Mouse (Mus musculus): Measurements from ENCODE around the gene Vezt.

Vezt gene

DNA sequence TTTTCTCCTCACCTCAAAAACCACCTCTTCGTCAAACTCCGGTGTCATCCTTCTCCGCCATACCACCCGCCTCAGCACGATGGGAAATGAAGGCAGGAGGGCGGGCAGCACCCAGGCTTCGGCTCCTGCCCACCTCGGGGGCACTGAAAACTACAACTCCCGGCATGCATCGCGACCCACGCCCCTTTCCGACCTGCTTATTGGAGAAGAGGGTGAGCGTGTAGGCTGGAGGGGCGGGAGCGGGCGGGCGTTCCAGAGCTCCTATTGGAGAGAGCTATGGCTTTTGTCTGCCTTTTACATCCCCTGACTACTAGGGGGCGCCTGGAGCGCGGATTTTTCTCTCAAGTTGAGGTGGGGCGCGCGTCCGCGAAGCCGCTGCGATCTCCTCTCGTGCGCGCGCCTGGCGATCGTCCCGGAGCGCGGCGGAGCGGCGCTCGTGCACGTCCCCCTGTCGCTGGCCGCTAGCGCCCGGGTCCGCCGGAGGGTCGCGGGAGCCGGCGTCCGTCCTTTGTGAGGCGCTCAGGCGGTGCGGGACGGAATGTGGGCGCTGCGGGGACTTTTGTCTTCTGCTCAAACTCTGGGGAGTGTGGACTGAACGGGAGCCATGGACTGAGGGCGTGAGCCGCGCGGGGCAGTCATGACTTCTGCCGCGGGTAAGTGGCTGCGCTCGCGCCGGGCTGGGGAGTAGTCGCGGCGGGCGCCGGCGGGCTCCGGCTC, at the start of gene Vezt, which contains the start of gene Fgd6:
Gene Vezt, minus strand, starts transcription at position 160 of the 717 bp plus-strand sequence.
Gene Fgd6, plus strand, starts transcription at position 344 of the 717 bp plus-strand sequence.
- peak; percentile 97 to 98 for DNase-seq (ENCODE audit: low spot score in 2 of 2)

DNA sequence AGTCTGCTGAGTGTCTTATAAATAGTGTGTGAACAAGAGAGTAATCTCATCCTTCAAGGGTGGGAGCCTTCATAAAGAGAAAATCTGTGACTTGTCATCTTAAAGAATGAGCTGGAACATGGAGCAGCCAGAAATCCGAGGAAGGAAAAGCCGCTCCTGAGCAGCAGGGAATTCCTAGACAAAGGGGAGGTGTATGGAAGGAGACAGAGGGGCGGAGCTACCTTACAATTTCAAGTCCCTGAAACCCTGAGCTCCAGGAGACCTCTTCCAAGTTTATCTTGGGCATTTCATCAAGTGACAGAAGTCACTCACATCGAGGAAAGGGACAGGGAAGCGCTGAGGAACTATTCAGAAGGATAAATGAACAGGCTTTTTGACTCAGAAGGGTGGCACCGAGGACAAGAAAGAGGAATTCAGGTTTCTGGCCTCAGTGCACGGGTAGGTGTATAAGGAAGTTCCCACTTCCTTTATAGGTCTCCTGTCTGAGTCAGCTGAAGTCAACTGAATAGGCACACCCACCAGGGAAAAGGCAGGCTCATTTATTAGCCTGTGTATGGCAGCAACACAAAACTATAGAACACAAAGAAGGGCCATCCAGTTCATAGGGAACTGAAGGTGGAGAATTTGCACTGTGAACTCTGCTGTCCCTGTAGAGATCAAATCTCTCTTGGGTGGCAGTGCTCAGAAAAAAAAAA, 46.6 kb upstream of the Vezt start:
- DNase-seq (ENCODE audit: low spot score in 2 of 2), result no peak

DNA sequence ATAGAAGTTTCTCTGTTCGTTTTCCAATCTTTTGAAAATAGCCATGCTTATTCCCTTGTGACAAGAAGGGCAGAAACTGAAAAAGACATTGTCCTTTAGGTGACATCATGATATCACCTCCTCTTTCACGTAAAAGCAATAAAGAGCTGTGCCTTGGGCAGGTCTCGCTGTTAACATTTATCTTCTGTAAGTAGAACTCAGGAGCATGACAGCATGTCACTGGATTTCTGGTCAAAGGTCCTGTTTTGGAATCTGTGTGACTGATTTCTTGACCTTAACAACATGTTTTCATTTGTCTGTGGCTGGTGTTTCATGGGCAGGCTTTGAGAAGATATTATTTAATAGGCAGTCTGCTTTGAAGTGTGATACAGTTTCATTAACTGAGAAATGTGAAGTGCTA, 45.1 kb upstream of the Vezt start:
- DNase-seq (ENCODE audit: low spot score in 2 of 2), result no peak

DNA sequence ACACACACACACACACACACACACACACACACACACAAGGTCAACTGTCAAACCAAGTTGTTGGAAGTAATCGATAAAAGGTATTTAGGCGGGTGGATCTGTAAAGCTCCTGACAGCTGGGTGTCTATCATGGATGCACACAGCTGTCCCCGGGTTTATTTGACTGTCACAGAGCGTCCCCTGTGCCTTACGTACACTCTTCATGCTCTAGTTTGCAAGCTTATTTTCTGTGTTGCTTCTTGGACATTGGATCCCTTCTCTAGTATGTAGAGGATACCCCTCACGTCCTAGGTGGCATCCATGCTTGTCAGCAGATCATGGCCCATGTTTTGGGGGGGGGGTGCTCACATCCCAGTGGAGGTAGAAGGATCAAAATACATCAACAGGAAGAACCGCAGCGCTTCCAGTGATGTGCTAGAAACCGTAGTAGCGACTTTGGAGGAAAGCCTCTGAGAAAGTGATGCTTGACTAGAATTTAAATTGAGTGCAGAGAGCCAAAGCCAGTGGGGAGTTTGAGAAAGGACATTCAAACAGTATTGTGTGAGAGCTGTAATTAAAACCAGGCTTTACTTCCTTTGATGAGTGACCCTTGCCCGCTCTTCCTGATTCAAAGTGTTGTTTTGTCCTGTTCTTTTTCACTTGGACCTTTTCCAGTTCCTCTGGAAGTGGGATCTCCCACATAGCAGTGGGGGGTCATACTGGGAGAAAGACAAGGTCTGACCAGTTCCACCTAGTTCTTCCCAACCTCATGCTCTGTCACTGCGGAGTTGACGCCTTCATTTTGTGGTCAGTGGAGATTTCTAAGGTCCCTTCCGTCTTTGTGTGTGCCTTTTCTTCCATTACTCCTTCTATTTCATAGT, 41.6 kb upstream of the Vezt start:
- DNase-seq (ENCODE audit: low spot score in 2 of 2), result no peak

DNA sequence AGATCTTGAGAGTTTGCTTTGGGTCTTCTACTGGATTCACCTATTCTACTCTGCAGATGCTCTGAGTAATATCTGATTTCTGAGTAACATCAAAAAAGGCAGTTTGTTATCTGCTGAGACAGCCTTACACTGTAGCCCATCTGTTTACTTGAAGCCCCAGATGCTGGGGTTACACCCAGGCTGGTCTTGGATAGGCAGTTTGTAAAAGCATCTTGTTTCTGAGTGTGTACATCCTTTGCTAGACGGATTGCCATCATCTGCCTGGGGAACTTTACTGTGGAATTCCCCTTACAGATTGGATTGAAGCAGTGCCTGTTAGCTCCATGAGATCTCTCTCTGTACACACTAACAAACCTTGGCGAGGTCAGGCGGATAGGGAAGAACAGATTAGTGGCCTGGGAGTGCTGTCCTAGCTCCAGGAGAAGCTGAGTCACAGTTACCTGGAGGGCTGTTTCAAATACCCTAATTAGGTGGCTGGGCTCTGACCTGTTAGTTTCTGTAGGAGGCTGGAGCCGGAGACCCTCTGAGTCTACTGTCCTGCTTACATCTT, 37.4 kb upstream of the Vezt start:
- DNase-seq (ENCODE audit: low spot score in 2 of 2), result no peak

DNA sequence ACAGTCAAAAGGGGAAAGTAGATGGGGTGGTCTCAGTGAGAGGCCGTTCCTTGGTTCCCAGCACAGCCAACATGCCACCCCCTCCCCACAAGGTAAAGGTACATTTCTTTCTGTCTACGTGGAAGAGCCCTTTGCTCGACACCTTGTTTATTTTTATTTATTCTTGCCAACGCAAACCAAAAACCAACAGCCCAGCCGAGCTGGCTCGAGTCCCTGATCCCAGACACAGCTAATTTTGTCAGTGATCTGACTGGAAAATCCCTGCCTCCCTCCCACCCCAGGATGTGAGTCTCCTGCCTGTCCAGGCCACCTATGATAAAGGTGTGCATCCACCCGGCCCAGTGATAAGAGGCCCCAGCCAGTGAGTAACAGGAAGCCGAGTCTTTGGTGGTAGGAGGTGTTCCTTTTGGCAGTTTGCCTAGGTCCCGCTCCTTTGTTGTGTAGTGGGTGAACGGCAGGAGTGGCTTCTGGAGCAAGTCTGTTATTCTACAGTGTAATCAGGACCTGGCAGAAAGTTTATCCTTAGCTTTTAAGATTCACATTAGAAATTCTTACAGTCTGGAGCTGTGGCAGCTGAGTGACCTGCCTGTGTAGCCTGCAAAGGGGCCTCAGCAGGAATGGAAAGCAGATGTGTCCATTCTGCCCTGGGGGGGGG, 36.8 kb upstream of the Vezt start:
- peak in 1 of 2 experiments; percentile 16 for DNase-seq (ENCODE audit: low spot score in 2 of 2)

DNA sequence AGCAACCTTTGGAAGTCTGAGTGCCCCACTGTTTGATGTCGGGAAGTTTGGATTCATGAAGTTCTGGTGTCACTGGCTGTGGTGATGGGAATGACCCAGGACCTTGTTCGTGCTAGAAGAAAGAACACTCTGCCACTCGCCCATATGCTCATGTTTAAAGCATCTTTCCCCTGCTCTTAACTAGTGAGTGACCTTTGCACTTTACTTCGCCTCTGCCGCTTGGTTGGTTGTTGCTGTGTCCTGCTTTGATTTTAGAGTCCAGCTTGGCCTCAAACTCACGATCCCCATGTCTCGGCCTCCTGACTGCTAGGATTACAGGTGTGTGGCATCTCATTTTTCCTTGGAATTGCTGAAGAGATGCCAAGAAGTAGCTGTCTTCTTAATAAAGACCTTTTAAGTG, 36.0 kb upstream of the Vezt start:
- no peak for DNase-seq (ENCODE audit: low spot score in 2 of 2)

DNA sequence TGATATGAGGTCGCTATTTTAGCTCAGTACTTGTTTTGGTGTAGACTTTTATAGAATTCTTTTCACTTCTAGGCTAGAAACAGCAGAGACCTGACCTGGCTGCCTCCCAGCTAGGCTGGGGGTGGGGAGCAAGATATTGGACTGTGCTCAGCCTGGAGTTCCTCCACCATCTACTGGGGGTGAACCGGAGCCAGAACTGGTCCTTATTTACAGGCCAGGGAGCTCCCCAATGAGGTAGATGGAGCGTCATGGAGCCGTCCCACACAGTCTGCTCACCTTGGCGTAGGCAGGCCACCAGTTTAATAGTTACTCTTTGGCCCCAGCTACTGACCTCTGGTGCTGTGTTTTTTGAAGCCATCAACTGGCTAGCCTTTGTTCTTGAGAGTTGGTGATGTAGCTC, 33.1 kb upstream of the Vezt start:
- DNase-seq (ENCODE audit: low spot score in 2 of 2), result peak in 1 of 2 experiments; percentile 27

DNA sequence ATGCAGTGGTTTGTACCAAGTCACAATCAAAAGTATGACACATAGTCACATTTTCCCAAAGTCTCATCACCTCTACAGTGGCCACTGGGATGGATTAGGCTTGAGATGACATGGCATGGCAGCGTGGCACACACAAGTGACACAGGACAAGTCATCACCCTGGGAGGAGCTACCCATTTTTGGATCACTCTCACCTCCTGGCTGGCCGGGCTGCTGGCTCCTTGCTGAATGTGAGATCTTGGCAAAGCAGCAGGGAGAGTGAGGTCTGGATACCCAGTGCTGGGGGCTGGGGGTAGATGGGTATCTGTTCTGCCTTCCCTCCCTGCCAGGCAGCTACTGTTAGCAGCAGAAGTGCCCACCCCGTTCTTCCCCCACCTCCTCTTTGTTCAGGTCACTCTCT, 31.3 kb upstream of the Vezt start:
- no peak for DNase-seq (ENCODE audit: low spot score in 2 of 2)

DNA sequence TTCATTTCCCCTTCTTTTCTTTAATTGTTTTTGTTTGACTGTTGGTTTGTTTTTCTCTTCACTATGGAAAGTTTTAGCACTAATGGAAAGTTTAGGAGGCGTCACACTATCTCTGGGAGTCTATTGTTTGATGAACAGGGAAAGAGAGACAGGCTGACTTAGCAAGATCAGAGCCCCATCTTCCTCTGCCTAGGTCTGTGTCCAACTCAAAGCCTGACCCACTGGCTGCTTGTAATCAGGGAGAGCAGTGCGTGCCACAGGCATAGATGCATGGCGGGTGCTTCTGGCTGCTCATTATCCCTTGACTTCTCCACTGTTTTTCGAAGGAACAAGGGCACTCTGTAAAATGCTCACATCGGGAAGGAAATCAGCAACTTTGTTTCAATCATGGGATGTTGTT, 26.7 kb upstream of the Vezt start:
- no peak for DNase-seq (ENCODE audit: low spot score in 2 of 2)

DNA sequence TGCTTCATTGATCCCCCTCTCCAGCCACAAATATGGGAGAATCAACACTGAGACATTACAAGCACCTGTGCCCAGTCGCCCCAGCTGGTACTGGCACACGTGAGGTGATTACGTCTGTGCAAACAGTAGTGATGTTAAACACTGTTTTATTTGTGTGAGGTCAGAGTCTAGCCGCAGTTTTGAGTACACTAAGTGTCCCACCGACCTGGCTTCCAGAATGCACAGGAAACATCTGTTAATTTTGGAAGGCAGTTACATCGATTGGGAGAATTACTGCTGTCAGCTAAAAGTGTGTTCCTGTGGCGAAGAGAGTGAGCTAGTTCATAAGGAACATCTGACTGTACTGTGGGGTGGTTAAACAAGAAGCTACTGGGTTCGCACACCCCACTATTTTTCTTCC, 24.6 kb upstream of the Vezt start:
- DNase-seq (ENCODE audit: low spot score in 2 of 2), result no peak

DNA sequence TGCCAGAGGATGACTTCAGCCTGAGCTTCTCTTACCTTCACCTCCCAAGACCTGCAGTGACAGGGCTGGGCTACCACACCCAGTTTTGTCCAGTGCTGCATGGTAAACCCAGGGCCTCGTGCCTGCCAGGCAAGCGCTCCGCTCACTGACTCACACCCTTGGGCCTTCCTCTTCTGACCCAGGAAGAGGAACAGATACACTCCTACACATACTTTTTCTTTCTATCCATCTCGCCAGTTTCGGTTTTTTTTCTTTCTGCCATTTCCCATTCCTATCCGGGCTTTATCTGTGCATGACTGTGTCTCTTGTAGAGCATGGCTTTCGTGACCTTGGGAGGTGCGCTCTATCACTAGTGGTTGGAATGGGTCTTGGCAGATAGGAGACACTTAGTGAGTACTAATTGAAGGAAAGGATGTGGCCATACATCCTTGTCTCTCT, 24.0 kb upstream of the Vezt start:
- no peak for DNase-seq (ENCODE audit: low spot score in 2 of 2)

DNA sequence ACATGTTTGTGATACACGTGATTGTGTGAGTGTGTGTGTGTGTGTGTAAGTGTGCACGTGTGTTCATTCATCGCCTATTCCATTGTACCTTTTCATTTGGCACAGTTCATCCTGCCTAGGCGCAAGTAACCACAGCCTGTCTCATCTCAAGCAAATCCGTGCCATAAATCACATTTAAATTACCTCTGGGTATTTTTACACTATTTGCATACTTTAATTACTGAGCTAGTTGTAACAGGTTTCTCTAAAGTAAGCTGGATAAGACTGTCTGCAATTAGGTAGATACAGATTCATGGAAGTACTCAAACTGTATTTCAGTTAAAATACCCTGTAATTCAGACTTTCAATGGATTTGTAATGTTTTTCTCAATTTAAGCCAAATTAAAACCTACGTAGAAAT, 20.9 kb upstream of the Vezt start:
- DNase-seq (ENCODE audit: low spot score in 2 of 2), result no peak

DNA sequence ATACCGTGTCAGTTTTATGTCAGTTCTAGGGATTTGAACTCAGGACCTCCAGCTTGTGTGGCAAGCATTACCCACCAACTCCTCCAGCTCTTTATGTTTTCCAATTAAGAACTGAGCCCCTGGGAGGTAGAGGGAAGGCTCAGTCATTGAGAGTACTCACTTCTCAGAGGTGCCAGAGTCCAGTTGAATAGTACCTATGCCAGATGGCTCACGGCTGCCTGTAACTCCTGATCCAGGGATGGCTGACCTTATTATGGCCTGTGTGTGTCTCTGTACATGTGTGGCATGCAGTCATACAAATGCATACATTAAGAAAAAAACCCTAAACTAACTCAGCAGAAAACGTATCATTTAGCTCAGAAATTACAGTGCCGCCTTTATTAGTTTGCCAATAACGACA, 15.1 kb upstream of the Vezt start:
- DNase-seq (ENCODE audit: low spot score in 2 of 2), result no peak

DNA sequence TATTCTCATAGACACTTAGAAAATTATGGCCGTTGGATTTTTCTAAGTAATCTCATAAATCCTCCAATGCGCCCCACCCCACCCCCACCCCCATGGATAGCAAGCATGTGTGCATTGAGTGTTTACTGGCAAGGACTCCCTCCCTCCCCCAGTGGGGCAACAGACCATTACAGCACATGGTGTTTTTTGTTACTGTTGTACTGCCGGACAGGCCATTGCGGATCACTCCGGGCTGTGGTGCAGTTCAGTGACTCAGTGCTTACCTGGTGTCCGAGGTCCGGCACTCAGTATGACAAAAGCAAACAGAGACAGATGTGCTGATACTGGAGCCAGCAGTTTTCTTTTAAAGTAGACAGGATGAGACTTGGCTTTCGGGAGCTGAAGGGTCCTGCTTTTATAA, 13.5 kb upstream of the Vezt start:
- DNase-seq (ENCODE audit: low spot score in 2 of 2), result no peak

DNA sequence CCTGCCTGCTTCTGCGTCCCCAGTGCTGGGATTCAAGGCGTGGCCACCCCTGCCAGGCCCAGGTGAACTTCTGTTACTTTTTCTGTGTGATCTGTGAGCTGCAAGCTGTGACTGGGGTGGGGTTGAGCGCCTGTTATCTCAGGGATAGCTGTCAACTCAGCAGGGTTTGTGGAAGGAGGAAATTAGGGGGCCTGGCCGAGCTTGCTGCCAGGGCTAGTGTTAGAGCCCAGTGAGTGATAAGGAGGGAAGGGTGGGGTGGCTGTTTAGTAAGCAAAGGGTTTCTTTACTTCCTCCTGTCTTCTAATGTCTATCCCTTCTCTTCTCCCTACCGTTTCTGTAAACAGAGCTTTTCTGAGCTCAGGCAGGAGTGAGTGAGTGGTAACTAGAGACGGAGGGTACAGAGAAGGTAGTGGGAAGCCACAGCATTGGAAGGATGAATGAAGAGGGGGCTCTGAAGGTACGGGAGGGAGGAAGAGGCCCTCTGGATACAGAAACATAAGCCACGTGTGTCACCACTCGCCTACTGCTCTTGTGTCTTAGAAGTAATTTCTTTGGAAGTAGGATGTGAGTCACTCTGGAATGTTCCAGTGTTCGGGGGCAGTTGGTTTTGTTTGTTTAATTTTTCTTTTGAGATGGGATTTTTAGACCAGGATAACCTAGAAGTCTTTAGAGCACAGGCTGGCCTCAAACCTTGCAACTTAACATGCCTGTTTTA, 12.4 kb upstream of the Vezt start:
- DNase-seq (ENCODE audit: low spot score in 2 of 2), result no peak

DNA sequence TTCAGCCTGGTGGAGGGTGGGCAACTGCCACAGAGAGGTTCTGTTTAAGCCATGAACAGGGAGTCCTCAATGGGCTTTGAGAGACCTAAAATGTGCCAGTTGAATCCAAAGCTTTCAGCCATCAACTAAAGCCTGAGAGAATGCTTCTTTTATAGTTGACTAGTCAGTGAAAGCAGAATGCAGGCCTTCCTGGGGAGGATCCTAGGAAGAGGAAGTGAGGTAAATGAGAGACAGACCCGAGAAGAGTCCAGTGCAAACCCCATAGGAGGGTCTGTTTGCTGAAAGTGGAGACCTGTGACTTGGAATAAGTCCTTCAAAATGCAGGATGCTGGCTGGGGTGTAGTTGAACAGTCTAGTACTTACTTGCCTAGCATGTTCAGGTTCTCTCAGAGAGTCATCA, 11.4 kb upstream of the Vezt start:
- no peak for DNase-seq (ENCODE audit: low spot score in 2 of 2)

DNA sequence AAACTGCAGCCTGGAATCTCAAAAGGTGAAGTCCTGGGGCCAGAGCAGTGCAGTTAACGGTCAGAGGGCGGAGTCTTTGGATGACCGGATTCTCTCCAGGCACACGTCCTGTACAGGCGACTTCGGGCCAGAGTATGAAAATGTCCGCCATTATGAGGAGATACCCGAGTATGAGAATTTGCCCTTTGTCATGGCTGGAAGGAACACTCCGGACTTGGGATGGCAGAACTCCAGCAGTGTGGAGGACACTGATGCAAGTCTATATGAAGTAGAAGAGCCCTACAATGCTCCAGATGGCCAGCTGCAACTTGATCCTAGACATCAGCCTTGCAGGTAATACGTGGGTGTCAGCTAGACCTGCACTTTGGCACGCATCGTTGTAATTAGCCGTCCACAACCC, 9.7 kb upstream of the Vezt start:
- DNase-seq (ENCODE audit: low spot score in 2 of 2), result no peak

DNA sequence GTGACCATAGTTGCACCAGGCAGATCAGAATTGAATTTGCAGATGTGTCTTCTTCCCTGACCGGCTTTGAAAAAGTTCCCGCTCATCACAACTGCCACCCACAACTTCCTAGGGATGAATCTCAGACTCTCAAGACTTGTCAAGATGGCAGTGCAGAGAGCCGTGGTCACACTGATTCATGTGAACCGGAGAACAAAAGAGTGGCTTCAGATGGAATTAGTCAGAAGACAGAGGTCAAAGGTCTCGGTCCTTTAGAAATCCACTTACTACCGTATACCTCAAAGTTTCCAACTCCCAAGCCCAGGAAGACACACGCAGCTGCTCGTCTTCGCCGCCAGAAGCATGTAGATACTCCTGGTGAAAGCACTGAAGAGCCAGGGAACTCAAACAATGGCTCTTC, 8.3 kb upstream of the Vezt start:
- no peak for DNase-seq (ENCODE audit: low spot score in 2 of 2)

DNA sequence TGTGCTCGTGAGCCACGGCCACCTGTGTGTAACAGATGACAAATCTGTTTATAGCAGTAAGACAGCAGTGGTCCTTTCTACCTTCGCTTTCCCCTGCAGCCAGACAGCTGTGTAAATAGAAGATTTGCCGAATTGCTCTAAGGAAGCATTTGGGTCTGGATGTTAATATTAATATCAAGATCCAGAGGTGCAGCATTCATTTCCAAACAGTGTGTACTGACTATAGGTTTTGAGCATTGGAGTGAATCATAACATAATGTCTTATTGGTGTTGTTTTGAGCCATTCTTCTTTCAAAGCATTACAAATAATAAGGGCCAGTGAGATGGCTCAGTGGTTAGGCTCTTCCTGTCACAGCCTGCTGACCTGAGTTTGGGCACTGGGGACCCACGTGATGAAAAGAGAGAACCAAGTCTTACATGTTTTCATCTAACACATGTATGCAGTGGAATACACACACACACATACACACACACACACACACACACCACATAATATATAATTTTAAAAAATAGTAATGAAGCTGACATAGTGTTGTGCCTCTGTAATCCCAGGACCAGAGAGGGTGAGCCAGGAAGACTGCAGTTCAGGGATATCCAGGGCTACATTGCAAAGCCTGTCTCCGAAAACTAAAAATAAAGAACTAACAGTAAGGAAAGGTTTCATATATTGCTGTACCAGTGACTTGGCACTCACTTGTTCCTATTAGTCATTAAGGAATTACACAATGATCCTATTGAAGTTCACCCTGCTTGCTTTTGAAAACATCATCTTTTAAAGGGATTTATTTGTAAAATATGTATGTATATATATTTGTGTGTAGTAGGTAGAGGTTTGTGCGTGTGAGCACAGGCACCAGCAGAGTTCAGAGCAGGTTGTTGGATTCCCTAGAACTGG, 3.0 kb upstream of the Vezt start:
- DNase-seq (ENCODE audit: low spot score in 2 of 2), result no peak

All from frontal cortex, postnatal 10 days (tissue).